Mouse (Mus musculus) MN1 (cell line): Measurements from ENCODE around the gene Cd274.

Experiments used
- DNase-seq: peaks from one replicate; pipeline ENCODE4 v3.0.0-alpha.2; 2016; ENCODE audit warnings: low spot score

The Cd274 gene

DNA sequence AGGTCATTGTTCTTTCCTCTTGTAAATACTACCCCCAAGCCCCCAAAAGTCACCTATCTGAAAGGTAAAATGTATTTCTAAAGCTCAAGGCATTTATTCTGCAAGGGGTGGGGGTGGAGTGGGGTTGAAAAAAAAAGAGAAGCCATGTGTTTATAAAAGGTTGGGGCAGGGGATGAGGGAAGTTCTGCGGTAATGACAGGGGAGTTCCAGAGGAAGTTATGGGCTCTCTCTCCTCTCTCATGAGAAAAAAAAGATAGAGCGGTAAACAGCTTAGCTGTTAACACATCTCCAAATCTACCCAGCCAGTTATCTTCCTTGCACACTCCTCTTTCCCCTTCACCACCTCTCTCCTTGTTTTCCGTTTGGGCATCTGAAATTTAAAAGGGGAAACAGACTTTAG is 63.7 kb downstream of the Cd274 start:
- DNase-seq = no peak

DNA sequence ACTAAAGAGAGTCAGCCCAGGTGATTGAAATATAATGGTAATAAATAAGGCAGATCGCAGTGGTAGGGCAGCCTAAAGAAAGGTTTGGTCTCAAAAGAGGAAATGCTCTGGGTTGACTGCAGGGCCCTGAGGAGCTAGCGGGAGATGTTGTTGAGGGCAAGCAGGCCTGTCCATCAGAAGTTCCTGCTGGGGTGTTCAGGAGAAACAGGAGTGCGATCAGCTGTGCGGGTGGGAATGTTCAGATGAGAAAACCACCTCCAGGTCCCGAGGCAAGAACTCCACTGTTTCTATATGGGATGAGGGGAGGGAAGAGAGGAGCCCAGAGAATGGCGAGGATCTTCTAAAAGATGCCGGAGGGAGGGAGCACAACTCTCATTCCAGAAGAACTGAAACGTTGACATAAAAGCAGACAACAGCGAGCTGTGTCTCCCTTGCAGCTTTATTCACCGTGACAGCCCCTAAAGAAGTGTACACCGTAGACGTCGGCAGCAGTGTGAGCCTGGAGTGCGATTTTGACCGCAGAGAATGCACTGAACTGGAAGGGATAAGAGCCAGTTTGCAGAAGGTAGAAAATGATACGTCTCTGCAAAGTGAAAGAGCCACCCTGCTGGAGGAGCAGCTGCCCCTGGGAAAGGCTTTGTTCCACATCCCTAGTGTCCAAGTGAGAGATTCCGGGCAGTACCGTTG is 69.7 kb downstream of the Cd274 start:
- DNase-seq = no peak
